Mouse (Mus musculus): ENCODE results near the gene Prdm10. TPM values are rescaled to one million over a fixed set of nuclear protein-coding genes. Genes with fewer than 3 reads are reported as not detected.
A peak's percentile ranks its signal among the peaks of the same experiment; 100 is the strongest.

Gene Prdm10
- polyA plus RNA-seq, 1 experiment from 2014 or later = 9.4 TPM

- Histone ChIP-seq H3K27ac (ENCODE audit: low read length) (no peak overlapping the region), H3K27me3 (ENCODE audit: control insufficient read depth, insufficient read depth, low read depth, low read length) (no peaks in the 10 kb centered on the region), H3K4me1 (ENCODE audit: control insufficient read depth, insufficient read depth, low read length) (no peaks in the 10 kb centered on the region), H3K4me2 (ENCODE audit: low read length) (no peak overlapping the region), H3K36me3 (ENCODE audit: control insufficient read depth, insufficient read depth, low read length) (no peaks in the 10 kb centered on the region), H3K9me3 (replicated peaks; ENCODE audit: control insufficient read depth, low read length, poor library complexity, severe bottlenecking) (no peaks in the 10 kb centered on the region), H3K4me3 (ENCODE audit: low read depth, low read length) (no peak overlapping the region), H3K9ac (ENCODE audit: low read depth, low read length) (no peak overlapping the region)
- no peak for ATAC-seq
- WGBS = 85% methylated on average over 3 of the region's 3 CpGs
Measured at GRCm38 (mm10) chr9:31258237-31258636, 22.1 kb upstream of the Prdm10 start.

- Histone ChIP-seq H3K27me3 (ENCODE audit: control insufficient read depth, insufficient read depth, low read depth, low read length) (no peaks in the 10 kb centered on the region), H3K36me3 (ENCODE audit: control insufficient read depth, insufficient read depth, low read length) (no peaks in the 10 kb centered on the region), H3K4me3 (ENCODE audit: low read depth, low read length) (no peak overlapping the region), H3K9ac (ENCODE audit: low read depth, low read length) (no peak overlapping the region), H3K4me1 (ENCODE audit: control insufficient read depth, insufficient read depth, low read length) (no peaks in the 10 kb centered on the region), H3K4me2 (ENCODE audit: low read length) (no peak overlapping the region), H3K9me3 (replicated peaks; ENCODE audit: control insufficient read depth, low read length, poor library complexity, severe bottlenecking) (no peaks in the 10 kb centered on the region), H3K27ac (ENCODE audit: low read length) (no peak overlapping the region)
- 73% methylated on average over 4 of the region's 4 CpGs for WGBS
- ATAC-seq = no peak
Measured at GRCm38 (mm10) chr9:31260219-31260618, 20.1 kb upstream of the Prdm10 start.

DNA sequence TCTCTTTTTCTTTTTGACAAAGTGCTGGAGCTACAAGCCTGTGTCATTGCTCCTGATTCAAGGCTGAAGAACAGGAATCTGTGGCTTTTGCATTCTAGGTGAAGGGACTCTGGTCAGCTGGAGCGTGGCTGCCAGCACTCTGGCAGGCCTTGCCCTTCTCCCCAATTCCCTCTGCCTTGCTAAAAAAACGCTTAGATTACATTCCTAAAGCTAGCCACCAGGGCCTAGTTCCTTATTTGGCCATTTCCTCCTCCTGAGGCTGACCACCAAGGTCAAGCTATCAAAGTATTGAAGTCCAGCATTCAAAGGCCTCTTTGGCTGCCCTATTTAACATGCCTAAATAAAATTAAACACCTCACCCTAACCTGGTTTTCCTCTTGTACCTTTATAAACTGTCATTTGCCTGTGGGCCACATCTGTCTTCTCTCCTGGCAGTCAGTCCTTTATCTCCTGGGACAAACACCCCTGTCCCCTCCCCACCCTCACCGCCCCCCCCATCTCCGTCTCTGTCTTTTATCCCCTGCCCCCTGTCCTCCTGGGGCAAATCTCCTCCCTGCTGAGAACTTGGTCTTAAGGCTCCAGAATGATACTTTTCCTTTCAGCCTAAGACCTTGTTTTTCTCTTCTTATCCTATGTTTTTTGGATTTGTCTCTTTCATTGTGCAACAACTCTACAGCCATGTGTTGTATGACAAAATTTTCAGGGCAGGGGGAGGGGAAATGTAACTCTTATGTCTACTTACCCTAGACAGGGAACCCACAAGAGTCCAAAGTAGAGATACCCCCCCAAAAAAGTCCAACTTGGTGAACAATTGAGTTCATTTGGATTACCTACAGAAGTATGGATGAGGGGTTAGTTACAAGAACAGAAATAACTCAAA is 17.9 kb upstream of the Prdm10 start:
- Histone ChIP-seq H3K27me3 (ENCODE audit: control insufficient read depth, insufficient read depth, low read depth, low read length) (no peaks in the 10 kb centered on the region), H3K27ac (ENCODE audit: low read length) (no peak overlapping the region), H3K4me1 (ENCODE audit: control insufficient read depth, insufficient read depth, low read length) (0 out of 2 replicates have a peak, but pooled peaks cover 2% of the 10 kb centered on the region), H3K9ac (ENCODE audit: low read depth, low read length) (no peak overlapping the region), H3K4me3 (ENCODE audit: low read depth, low read length) (no peak overlapping the region), H3K36me3 (ENCODE audit: control insufficient read depth, insufficient read depth, low read length) (no peaks in the 10 kb centered on the region), H3K4me2 (ENCODE audit: low read length) (no peak overlapping the region), H3K9me3 (replicated peaks; ENCODE audit: control insufficient read depth, low read length, poor library complexity, severe bottlenecking) (no peaks in the 10 kb centered on the region)
- ATAC-seq = no peak
- WGBS = 41% methylated on average over 4 of the region's 4 CpGs

- Histone ChIP-seq H3K36me3 (ENCODE audit: control insufficient read depth, insufficient read depth, low read length) (no peaks in the 10 kb centered on the region), H3K4me2 (ENCODE audit: low read length) (no peak overlapping the region), H3K4me3 (ENCODE audit: low read depth, low read length) (no peak overlapping the region), H3K27me3 (ENCODE audit: control insufficient read depth, insufficient read depth, low read depth, low read length) (no peaks in the 10 kb centered on the region), H3K9ac (ENCODE audit: low read depth, low read length) (no peak overlapping the region), H3K27ac (ENCODE audit: low read length) (no peak overlapping the region), H3K9me3 (replicated peaks; ENCODE audit: control insufficient read depth, low read length, poor library complexity, severe bottlenecking) (no peaks in the 10 kb centered on the region), H3K4me1 (ENCODE audit: control insufficient read depth, insufficient read depth, low read length) (0 out of 2 replicates have a peak, but pooled peaks cover 2% of the 10 kb centered on the region)
- WGBS = 64% methylated on average over 5 of the region's 5 CpGs
- no peak for ATAC-seq
Measured at GRCm38 (mm10) chr9:31266013-31266659, 14.2 kb upstream of the Prdm10 start.

GRCm38 (mm10) chr9:31271221-31272015 is 8.9 kb upstream of the Prdm10 start:
- Histone ChIP-seq H3K4me3 (ENCODE audit: low read depth, low read length) (no peak overlapping the region), H3K27ac (ENCODE audit: low read length) (no peak overlapping the region), H3K4me2 (ENCODE audit: low read length) (no peak overlapping the region), H3K36me3 (ENCODE audit: control insufficient read depth, insufficient read depth, low read length) (no peaks in the 10 kb centered on the region), H3K27me3 (ENCODE audit: control insufficient read depth, insufficient read depth, low read depth, low read length) (no peaks in the 10 kb centered on the region), H3K4me1 (ENCODE audit: control insufficient read depth, insufficient read depth, low read length) (no peaks in the 10 kb centered on the region), H3K9me3 (replicated peaks; ENCODE audit: control insufficient read depth, low read length, poor library complexity, severe bottlenecking) (no peaks in the 10 kb centered on the region), H3K9ac (ENCODE audit: low read depth, low read length) (no peak overlapping the region)
- no peak for ATAC-seq
- WGBS = 82% methylated on average over 8 of the region's 8 CpGs

- Histone ChIP-seq H3K9me3 (replicated peaks; ENCODE audit: control insufficient read depth, low read length, poor library complexity, severe bottlenecking) (no peaks in the 10 kb centered on the region), H3K27ac (ENCODE audit: low read length) (no peak overlapping the region), H3K4me3 (ENCODE audit: low read depth, low read length) (no peak overlapping the region), H3K4me2 (ENCODE audit: low read length) (no peak overlapping the region), H3K9ac (ENCODE audit: low read depth, low read length) (no peak overlapping the region), H3K4me1 (ENCODE audit: control insufficient read depth, insufficient read depth, low read length) (no peaks in the 10 kb centered on the region), H3K36me3 (ENCODE audit: control insufficient read depth, insufficient read depth, low read length) (no peaks in the 10 kb centered on the region), H3K27me3 (ENCODE audit: control insufficient read depth, insufficient read depth, low read depth, low read length) (no peaks in the 10 kb centered on the region)
- WGBS = 70% methylated on average over 4 of the region's 4 CpGs
- ATAC-seq = no peak
Measured at GRCm38 (mm10) chr9:31272160-31272559, 8.2 kb upstream of the Prdm10 start.

GRCm38 (mm10) chr9:31278651-31279050 is 1.7 kb upstream of the Prdm10 start:
- Histone ChIP-seq H3K27ac (ENCODE audit: low read length) (peak overlapping the region; percentile 4; the same call in 1 of the 2 replicates), H3K4me3 (ENCODE audit: low read depth, low read length) (no peak overlapping the region), H3K4me2 (ENCODE audit: low read length) (no peak overlapping the region), H3K36me3 (ENCODE audit: control insufficient read depth, insufficient read depth, low read length) (no peaks in the 10 kb centered on the region), H3K9me3 (replicated peaks; ENCODE audit: control insufficient read depth, low read length, poor library complexity, severe bottlenecking) (no peaks in the 10 kb centered on the region), H3K4me1 (ENCODE audit: control insufficient read depth, insufficient read depth, low read length) (peaks cover 22% of the 10 kb centered on the region), H3K27me3 (ENCODE audit: control insufficient read depth, insufficient read depth, low read depth, low read length) (no peaks in the 10 kb centered on the region), H3K9ac (ENCODE audit: low read depth, low read length) (no peak overlapping the region)
- no peak for ATAC-seq
- 74% methylated on average over 7 of the region's 7 CpGs for WGBS

GRCm38 (mm10) chr9:31279306-31279705 is 1.0 kb upstream of the Prdm10 start:
- Histone ChIP-seq H3K27ac (ENCODE audit: low read length) (peak overlapping the region; percentile 100), H3K27me3 (ENCODE audit: control insufficient read depth, insufficient read depth, low read depth, low read length) (no peaks in the 10 kb centered on the region), H3K9me3 (replicated peaks; ENCODE audit: control insufficient read depth, low read length, poor library complexity, severe bottlenecking) (no peaks in the 10 kb centered on the region), H3K4me1 (ENCODE audit: control insufficient read depth, insufficient read depth, low read length) (peaks cover 22% of the 10 kb centered on the region), H3K36me3 (ENCODE audit: control insufficient read depth, insufficient read depth, low read length) (no peaks in the 10 kb centered on the region), H3K9ac (ENCODE audit: low read depth, low read length) (peak overlapping the region; percentile 82), H3K4me3 (ENCODE audit: low read depth, low read length) (peak overlapping the region; percentile 85), H3K4me2 (ENCODE audit: low read length) (peak overlapping the region; percentile 95)
- no peak for ATAC-seq
- WGBS = 69% methylated on average over 2 of the region's 2 CpGs

Measured in midbrain, embryonic 16.5 days (tissue).